Mouse (Mus musculus) neural tube, embryonic 15.5 days (tissue): ENCODE measurements at regions not wholly inside any gene's neighbourhood (a gene's known extent, or its start where the extent isn't known, plus 50 kb on each side); places are given as distances from the start of the nearest gene placed in this dataset.

Experiments
- ATAC-seq: fragments of 200-750 bp; cut with Nextera tagmentation; 2 replicates; pipeline ENCODE4 v1.8.0; 2017; ENCODE audit warnings: mild to moderate bottlenecking, moderate TSS enrichment, moderate library complexity; ENCODE audit not compliant: low FRiP score
- H3K27ac ChIP-seq: fragments of 300-500 bp; sonication (generic); replicated peaks from 2 replicates; pipeline ENCODE4 v1.5.1; 2015; ENCODE audit warnings: mild to moderate bottlenecking, inconsistent platforms
- H3K27me3 ChIP-seq: fragments of 300-500 bp; sonication (generic); replicated peaks from 2 replicates; pipeline ENCODE4 v1.6.1; 2015; ENCODE audit warnings: inconsistent platforms
- H3K36me3 ChIP-seq: fragments of 300-500 bp; sonication (generic); 2 replicates; pipeline ENCODE4 v1.6.1; 2015; ENCODE audit warnings: inconsistent platforms
- H3K4me1 ChIP-seq: fragments of 300-500 bp; sonication (generic); 2 replicates; pipeline ENCODE4 v1.6.1; 2015; ENCODE audit warnings: inconsistent platforms
- H3K4me2 ChIP-seq: fragments of 300-500 bp; sonication (generic); 2 replicates; pipeline ENCODE4 v1.6.1; 2015; ENCODE audit warnings: inconsistent platforms, mild to moderate bottlenecking, moderate library complexity
- H3K4me3 ChIP-seq: fragments of 300-500 bp; sonication (generic); replicated peaks from 2 replicates; pipeline ENCODE4 v1.5.1; 2015; ENCODE audit warnings: mild to moderate bottlenecking, inconsistent platforms
- H3K9ac ChIP-seq: fragments of 300-500 bp; sonication (generic); replicated peaks from 2 replicates; pipeline ENCODE4 v1.6.1; 2015; ENCODE audit warnings: mild to moderate bottlenecking, inconsistent platforms
- H3K9me3 ChIP-seq: fragments of 300-500 bp; sonication (generic); replicated peaks from 2 replicates; pipeline ENCODE4 v1.6.1; 2016; ENCODE audit warnings: inconsistent platforms
- WGBS: fragments of 180-500 bp; shearing (Covaris S2); methylation state at CpG from one replicate; pipeline ENCODE4 v1.1.7; 2015; ENCODE audit warnings: mixed read lengths; 5-methylcytosine and 5-hydroxymethylcytosine counted together

GRCm38 (mm10) chr13:84648056-84648455, 426.0 kb downstream of the Tmem161b start:
- Histone ChIP-seq H3K4me2 (no peak overlapping the region), H3K9me3 (no peaks in the 10 kb centered on the region), H3K27ac (no peak overlapping the region), H3K4me1 (no peaks in the 10 kb centered on the region), H3K9ac (no peak overlapping the region), H3K27me3 (no peaks in the 10 kb centered on the region), H3K4me3 (no peak overlapping the region), H3K36me3 (no peaks in the 10 kb centered on the region)
- WGBS: 57% methylated on average over 1 of the region's 1 CpGs
- ATAC-seq: no peak

DNA sequence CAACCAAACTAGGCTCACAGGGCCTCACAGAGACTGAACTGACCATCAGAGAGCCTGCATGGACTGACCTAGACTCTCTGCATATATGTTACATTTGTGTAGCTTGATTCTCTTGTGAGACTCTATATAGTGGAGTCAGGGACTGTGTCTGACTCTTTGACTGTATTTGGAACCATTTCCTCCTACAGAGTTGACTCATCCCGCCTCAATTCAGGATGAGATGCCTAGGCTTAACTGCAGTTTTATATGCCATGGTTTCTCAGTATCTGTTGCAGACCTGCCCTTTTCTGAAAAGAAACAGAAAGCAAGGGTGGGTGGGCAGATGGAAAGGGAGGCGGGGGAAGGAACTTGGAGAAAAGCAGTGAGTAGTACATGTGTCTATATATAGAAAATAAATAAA, 441.9 kb downstream of the Tmem161b start:
- Histone ChIP-seq H3K4me2 (no peak overlapping the region), H3K27ac (no peak overlapping the region), H3K4me3 (no peak overlapping the region), H3K27me3 (no peaks in the 10 kb centered on the region), H3K9ac (no peak overlapping the region), H3K4me1 (no peaks in the 10 kb centered on the region), H3K36me3 (no peaks in the 10 kb centered on the region), H3K9me3 (no peaks in the 10 kb centered on the region)
- ATAC-seq: no peak
- 87% methylated on average over 2 of the region's 2 CpGs for WGBS

DNA sequence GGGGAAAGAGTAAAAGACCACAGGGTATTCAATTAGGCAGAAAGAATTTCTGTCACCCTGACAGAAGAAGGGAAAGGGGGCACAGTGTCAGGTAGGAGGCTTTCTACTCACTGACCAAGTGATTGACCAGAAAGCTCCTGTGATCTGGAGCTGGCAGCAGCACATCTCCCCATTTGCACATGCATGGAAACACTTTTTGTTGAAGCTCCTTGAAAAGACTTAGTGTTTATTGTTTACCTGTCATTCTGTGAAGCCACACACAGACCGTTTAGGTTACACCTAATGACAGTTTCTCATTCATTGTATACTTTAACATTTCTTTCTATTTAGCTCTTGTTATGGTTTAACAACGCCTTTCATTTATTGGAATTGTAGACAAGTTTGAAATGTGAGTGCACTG, 458.9 kb downstream of the Tmem161b start:
- no peak overlapping the region for H3K9ac ChIP-seq
- H3K27me3 ChIP-seq: no peaks in the 10 kb centered on the region
- WGBS: 60% methylated on average over 2 of the region's 2 CpGs
- H3K4me3 ChIP-seq: no peak overlapping the region
- no peak overlapping the region for H3K4me2 ChIP-seq
- no peaks in the 10 kb centered on the region for H3K9me3 ChIP-seq
- H3K36me3 ChIP-seq: no peaks in the 10 kb centered on the region
- no peak overlapping the region for H3K27ac ChIP-seq
- no peaks in the 10 kb centered on the region for H3K4me1 ChIP-seq
- no peak for ATAC-seq

- Histone ChIP-seq H3K9me3 (no peaks in the 10 kb centered on the region), H3K36me3 (no peaks in the 10 kb centered on the region), H3K4me1 (no peaks in the 10 kb centered on the region), H3K4me2 (no peak overlapping the region), H3K4me3 (no peak overlapping the region), H3K27me3 (no peaks in the 10 kb centered on the region), H3K27ac (no peak overlapping the region), H3K9ac (no peak overlapping the region)
- WGBS: 62% methylated on average over 2 of the region's 2 CpGs
- no peak for ATAC-seq
Observed at GRCm38 (mm10) chr13:84685930-84686329, 463.8 kb downstream of the Tmem161b start.

DNA sequence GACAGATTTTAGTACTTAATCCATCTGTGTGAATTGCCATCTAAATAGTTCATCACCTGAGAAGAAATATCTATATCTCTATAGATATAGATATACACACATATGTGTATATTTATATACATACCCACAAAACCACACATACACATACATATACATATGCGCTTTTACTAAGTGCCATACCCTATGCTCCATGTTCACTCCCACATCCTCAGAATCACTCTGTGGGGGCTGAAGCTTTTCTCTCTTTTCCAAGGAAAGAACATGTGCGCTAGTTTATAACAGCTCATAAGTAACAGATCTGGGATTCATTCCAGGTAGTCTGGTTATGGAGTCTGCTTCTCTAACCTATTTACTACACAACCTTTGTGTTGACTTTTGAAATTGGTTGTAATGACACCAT, 471.4 kb downstream of the Tmem161b start:
- no peak for ATAC-seq
- Histone ChIP-seq H3K9me3 (no peaks in the 10 kb centered on the region), H3K9ac (no peak overlapping the region), H3K4me1 (no peaks in the 10 kb centered on the region), H3K4me3 (no peak overlapping the region), H3K27me3 (no peaks in the 10 kb centered on the region), H3K36me3 (no peaks in the 10 kb centered on the region), H3K27ac (no peak overlapping the region), H3K4me2 (no peak overlapping the region)
- 96% methylated on average over 2 of the region's 2 CpGs for WGBS

DNA sequence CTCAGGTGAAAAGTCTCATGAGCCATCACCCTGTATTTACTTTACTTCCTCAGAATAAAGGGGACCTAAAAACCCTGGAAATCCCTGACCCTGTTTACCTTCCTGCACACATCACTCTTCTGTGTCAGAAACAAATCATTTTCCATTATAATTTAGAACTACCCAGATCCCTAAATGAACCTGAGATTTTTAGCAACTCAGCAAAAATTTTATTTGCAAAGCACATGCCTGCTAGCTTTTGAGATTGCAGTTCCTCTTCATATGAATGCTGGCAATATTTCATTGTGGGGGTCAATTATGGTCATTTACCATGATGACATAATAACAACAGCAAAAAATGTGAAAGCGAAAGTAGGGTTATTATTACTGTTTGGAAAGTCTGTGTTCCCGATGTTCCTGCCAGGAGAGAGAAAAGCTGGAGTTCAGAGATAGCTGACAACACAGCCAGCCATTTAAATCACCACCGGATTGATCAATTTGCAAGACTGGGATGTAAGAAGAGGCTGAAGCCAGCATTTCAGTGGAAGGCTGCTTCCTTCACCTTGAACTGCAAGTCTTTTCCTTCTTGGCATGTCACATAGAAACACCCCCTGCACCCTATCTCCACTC, 476.5 kb downstream of the Tmem161b start:
- no peaks in the 10 kb centered on the region for H3K27me3 ChIP-seq
- H3K36me3 ChIP-seq: no peaks in the 10 kb centered on the region
- H3K9ac ChIP-seq: no peak overlapping the region
- no peak overlapping the region for H3K4me2 ChIP-seq
- no peak overlapping the region for H3K27ac ChIP-seq
- no peak for ATAC-seq
- H3K4me1 ChIP-seq: peaks cover 3% of the 10 kb centered on the region; the same call in 1 of the 2 replicates
- WGBS: 48% methylated on average over 3 of the region's 3 CpGs
- no peak overlapping the region for H3K4me3 ChIP-seq
- no peaks in the 10 kb centered on the region for H3K9me3 ChIP-seq

GRCm38 (mm10) chr13:84741231-84741630, 448.0 kb upstream of the Ccnh start:
- no peak for ATAC-seq
- no peaks in the 10 kb centered on the region for H3K4me1 ChIP-seq
- H3K9ac ChIP-seq: no peak overlapping the region
- no peak overlapping the region for H3K4me2 ChIP-seq
- no peaks in the 10 kb centered on the region for H3K36me3 ChIP-seq
- no peak overlapping the region for H3K27ac ChIP-seq
- WGBS: 76% methylated on average over 4 of the region's 4 CpGs
- no peaks in the 10 kb centered on the region for H3K9me3 ChIP-seq
- no peaks in the 10 kb centered on the region for H3K27me3 ChIP-seq
- H3K4me3 ChIP-seq: no peak overlapping the region

DNA sequence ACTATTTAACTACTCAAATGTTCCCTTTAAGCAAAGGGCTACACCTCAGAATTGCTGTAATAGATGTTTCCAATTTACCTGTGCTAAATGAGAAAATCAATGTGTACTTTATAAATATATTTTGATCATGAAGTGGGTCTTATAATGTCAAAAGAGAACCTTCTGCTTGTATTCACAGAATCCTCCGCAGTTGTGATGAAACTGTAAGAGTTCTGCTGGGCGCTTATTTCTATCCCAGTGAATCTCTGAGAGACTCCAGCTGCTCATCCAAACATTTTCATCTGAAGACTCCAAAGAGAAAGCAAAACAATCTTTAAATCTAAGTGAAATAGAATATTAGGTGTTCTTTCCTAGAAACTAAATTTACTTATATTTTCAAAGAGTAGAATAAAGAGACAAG, 440.9 kb upstream of the Ccnh start:
- Histone ChIP-seq H3K27ac (no peak overlapping the region), H3K9me3 (no peaks in the 10 kb centered on the region), H3K36me3 (no peaks in the 10 kb centered on the region), H3K4me3 (no peak overlapping the region), H3K4me2 (no peak overlapping the region), H3K4me1 (no peaks in the 10 kb centered on the region), H3K9ac (no peak overlapping the region), H3K27me3 (no peaks in the 10 kb centered on the region)
- WGBS: 95% methylated on average over 2 of the region's 2 CpGs
- no peak for ATAC-seq

GRCm38 (mm10) chr13:84749214-84749613, 440.0 kb upstream of the Ccnh start:
- 90% methylated on average over 1 of the region's 1 CpGs for WGBS
- H3K4me3 ChIP-seq: no peak overlapping the region

DNA sequence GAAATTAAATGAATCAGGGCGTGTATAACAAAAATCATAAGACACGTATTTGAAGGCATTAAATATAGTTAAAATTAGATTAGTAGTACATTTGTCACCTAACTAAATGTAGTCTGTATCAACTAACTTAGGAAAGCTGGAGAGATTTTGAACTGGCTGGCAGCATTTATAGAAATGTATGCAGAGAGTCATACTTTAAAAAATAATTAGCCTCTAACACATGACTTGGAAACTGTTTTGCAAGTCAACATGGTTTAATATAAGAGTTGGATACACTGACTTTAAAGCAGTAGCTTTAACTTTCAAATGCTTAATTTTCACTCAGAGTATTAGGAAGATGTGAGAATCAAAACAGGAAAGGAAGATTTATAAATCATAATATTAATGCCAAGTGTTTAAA, 439.1 kb upstream of the Ccnh start:
- Histone ChIP-seq H3K4me2 (no peak overlapping the region), H3K4me1 (0 out of 2 replicates have a peak, but pooled peaks cover 1% of the 10 kb centered on the region), H3K27ac (no peak overlapping the region), H3K36me3 (no peaks in the 10 kb centered on the region), H3K9ac (no peak overlapping the region), H3K9me3 (no peaks in the 10 kb centered on the region), H3K4me3 (no peak overlapping the region), H3K27me3 (no peaks in the 10 kb centered on the region)
- ATAC-seq: no peak
- WGBS: 93% methylated on average over 2 of the region's 2 CpGs

More at GRCm38 (mm10) chr13:84749214-84749613, 440.0 kb upstream of the Ccnh start:
- Histone ChIP-seq H3K4me1 (no peaks in the 10 kb centered on the region), H3K4me2 (no peak overlapping the region), H3K27ac (no peak overlapping the region), H3K27me3 (no peaks in the 10 kb centered on the region), H3K9me3 (no peaks in the 10 kb centered on the region), H3K36me3 (no peaks in the 10 kb centered on the region), H3K9ac (no peak overlapping the region)
- ATAC-seq: no peak

DNA sequence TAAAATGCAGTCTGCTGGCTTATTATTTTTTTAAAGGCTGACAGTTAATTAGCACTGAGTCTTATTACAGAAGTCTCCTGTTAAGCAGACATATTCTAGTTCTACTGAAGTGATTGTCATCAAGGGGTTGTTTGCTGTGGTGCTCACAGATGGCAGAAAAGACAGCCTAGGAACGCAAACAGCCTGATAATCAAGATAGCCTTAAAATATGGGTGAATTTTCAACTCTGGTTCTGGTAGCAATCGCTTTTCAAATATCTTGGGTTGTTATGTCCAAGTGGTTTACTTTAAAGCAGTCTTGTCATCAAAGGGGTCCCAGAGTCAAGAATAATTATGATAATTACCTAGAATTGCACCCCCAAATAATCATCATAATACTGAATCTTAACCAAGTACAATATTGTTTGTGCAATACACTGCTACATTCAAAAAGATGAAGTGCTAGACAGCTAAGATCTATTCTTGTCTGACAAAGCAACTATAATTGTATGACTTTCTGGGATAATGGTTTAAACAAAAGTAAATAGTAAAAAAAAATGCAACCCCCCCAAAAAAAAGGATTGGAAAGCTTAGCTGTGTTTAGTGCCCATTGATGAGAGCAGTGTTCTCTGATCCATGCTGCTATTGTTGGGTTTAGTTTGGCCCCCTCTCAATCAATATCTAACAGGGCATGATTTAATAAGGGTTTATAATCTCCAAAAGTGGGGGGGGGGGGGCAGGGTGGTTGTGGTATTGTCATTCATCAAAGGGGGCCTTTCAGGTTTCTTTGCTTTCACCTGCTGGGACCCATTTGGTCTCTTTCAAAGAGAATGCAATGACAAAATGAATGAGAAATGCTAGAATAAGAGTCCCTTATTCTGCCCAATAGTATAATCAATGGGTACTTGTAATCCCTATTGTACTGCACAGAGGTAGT, 437.4 kb upstream of the Ccnh start:
- Histone ChIP-seq H3K36me3 (no peaks in the 10 kb centered on the region), H3K27me3 (no peaks in the 10 kb centered on the region), H3K27ac (no peak overlapping the region), H3K4me3 (no peak overlapping the region), H3K9ac (no peak overlapping the region), H3K9me3 (no peaks in the 10 kb centered on the region), H3K4me1 (0 out of 2 replicates have a peak, but pooled peaks cover 4% of the 10 kb centered on the region), H3K4me2 (no peak overlapping the region)
- ATAC-seq: no peak
- 63% methylated on average over 2 of the region's 2 CpGs for WGBS

DNA sequence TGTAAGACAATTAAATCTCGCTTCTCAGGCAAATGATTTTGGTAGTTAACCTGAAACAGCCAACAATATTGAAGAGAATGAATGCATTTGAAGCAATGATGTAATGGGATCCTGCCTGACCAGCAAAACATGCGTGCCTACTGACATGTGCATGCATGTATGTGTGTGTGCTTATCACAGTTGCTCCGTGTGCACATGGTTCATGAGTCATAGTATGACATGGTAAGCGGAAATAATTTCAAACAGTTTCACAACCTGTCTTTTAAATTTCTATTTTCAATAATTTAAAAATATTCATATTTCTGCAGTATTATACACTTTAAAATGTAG, 436.8 kb upstream of the Ccnh start:
- no peaks in the 10 kb centered on the region for H3K27me3 ChIP-seq
- no peak for ATAC-seq
- H3K9ac ChIP-seq: no peak overlapping the region
- no peaks in the 10 kb centered on the region for H3K9me3 ChIP-seq
- no peak overlapping the region for H3K4me2 ChIP-seq
- 67% methylated on average over 4 of the region's 4 CpGs for WGBS
- no peak overlapping the region for H3K4me3 ChIP-seq
- 0 out of 2 replicates have a peak, but pooled peaks cover 4% of the 10 kb centered on the region for H3K4me1 ChIP-seq
- no peaks in the 10 kb centered on the region for H3K36me3 ChIP-seq
- no peak overlapping the region for H3K27ac ChIP-seq
